Mouse (Mus musculus): ENCODE measurements around the gene Eif4e. TPM values are rescaled to one million over a fixed set of nuclear protein-coding genes. Genes with fewer than 3 reads are reported as not detected.

Gene Eif4e
- polyA plus RNA-seq, 1 experiment from 2014 or later: 321 TPM

GRCm38 (mm10) chr3:138591002-138591401, 65.0 kb downstream of the Eif4e start:
- ATAC-seq (ENCODE audit: low read depth): no peak
- Histone ChIP-seq H3K27me3 (ENCODE audit: control insufficient read depth, insufficient read depth, low read length) (no peaks in the 10 kb centered on the region), H3K4me1 (ENCODE audit: control insufficient read depth, insufficient read depth, low read length) (no peaks in the 10 kb centered on the region), H3K9ac (replicated peaks; ENCODE audit: low read depth, low read length) (no peak overlapping the region), H3K4me2 (ENCODE audit: low read depth, low read length) (no peak overlapping the region), H3K9me3 (ENCODE audit: control insufficient read depth, low read length) (no peaks in the 10 kb centered on the region), H3K4me3 (ENCODE audit: low read depth, low read length) (no peak overlapping the region), H3K27ac (ENCODE audit: low read depth, low read length) (no peak overlapping the region), H3K36me3 (ENCODE audit: control insufficient read depth, insufficient read depth, low read length) (no peaks in the 10 kb centered on the region)
- 93% methylated on average over 4 of the region's 4 CpGs for WGBS

- Histone ChIP-seq H3K36me3 (ENCODE audit: control insufficient read depth, insufficient read depth, low read length) (no peaks in the 10 kb centered on the region), H3K27me3 (ENCODE audit: control insufficient read depth, insufficient read depth, low read length) (no peaks in the 10 kb centered on the region), H3K4me2 (ENCODE audit: low read depth, low read length) (no peak overlapping the region), H3K9ac (replicated peaks; ENCODE audit: low read depth, low read length) (no peak overlapping the region), H3K4me3 (ENCODE audit: low read depth, low read length) (no peak overlapping the region), H3K27ac (ENCODE audit: low read depth, low read length) (no peak overlapping the region), H3K9me3 (ENCODE audit: control insufficient read depth, low read length) (no peaks in the 10 kb centered on the region), H3K4me1 (ENCODE audit: control insufficient read depth, insufficient read depth, low read length) (no peaks in the 10 kb centered on the region)
- WGBS: 62% methylated on average over 7 of the region's 7 CpGs
- no peak for ATAC-seq (ENCODE audit: low read depth)
Observed at GRCm38 (mm10) chr3:138591806-138592365, 65.9 kb downstream of the Eif4e start.

GRCm38 (mm10) chr3:138593131-138593530, 67.2 kb downstream of the Eif4e start:
- no peak overlapping the region for H3K9ac ChIP-seq (replicated peaks; ENCODE audit: low read depth, low read length)
- no peak overlapping the region for H3K27ac ChIP-seq (ENCODE audit: low read depth, low read length)
- ATAC-seq (ENCODE audit: low read depth): no peak
- no peaks in the 10 kb centered on the region for H3K36me3 ChIP-seq (ENCODE audit: control insufficient read depth, insufficient read depth, low read length)
- no peaks in the 10 kb centered on the region for H3K4me1 ChIP-seq (ENCODE audit: control insufficient read depth, insufficient read depth, low read length)
- no peaks in the 10 kb centered on the region for H3K27me3 ChIP-seq (ENCODE audit: control insufficient read depth, insufficient read depth, low read length)
- no peak overlapping the region for H3K4me3 ChIP-seq (ENCODE audit: low read depth, low read length)
- H3K4me2 ChIP-seq (ENCODE audit: low read depth, low read length): no peak overlapping the region
- H3K9me3 ChIP-seq (ENCODE audit: control insufficient read depth, low read length): no peaks in the 10 kb centered on the region
- WGBS: 84% methylated on average over 8 of the region's 8 CpGs

- no peak for ATAC-seq (ENCODE audit: low read depth)
- Histone ChIP-seq H3K9me3 (ENCODE audit: control insufficient read depth, low read length) (no peaks in the 10 kb centered on the region), H3K27me3 (ENCODE audit: control insufficient read depth, insufficient read depth, low read length) (no peaks in the 10 kb centered on the region), H3K4me2 (ENCODE audit: low read depth, low read length) (no peak overlapping the region), H3K9ac (replicated peaks; ENCODE audit: low read depth, low read length) (no peak overlapping the region), H3K4me3 (ENCODE audit: low read depth, low read length) (no peak overlapping the region), H3K4me1 (ENCODE audit: control insufficient read depth, insufficient read depth, low read length) (no peaks in the 10 kb centered on the region), H3K27ac (ENCODE audit: low read depth, low read length) (no peak overlapping the region), H3K36me3 (ENCODE audit: control insufficient read depth, insufficient read depth, low read length) (no peaks in the 10 kb centered on the region)
- WGBS: 78% methylated on average over 7 of the region's 7 CpGs
Observed at GRCm38 (mm10) chr3:138593911-138594310, 67.9 kb downstream of the Eif4e start.

DNA sequence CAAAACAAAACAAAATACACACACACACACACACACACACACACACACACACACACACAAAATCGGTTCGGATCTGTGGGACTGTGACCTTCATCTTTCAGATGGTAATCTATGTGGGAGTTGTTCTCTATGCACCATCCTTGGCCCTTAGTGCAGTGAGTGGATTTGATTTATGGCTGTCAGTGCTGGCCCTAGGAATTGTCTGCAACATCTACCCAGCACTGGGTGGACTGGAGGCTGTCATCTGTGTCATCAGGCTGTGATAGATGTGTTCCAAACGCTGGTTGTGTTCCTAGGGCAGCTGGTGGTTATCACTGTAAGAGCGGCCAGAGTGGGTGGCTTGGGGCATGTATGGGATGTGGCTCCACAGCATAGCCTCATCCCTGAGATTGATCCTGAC, 75.1 kb downstream of the Eif4e start:
- no peaks in the 10 kb centered on the region for H3K9me3 ChIP-seq (ENCODE audit: control insufficient read depth, low read length)
- H3K4me2 ChIP-seq (ENCODE audit: low read depth, low read length): no peak overlapping the region
- no peak for ATAC-seq (ENCODE audit: low read depth)
- H3K4me3 ChIP-seq (ENCODE audit: low read depth, low read length): no peak overlapping the region
- no peak overlapping the region for H3K9ac ChIP-seq (replicated peaks; ENCODE audit: low read depth, low read length)
- WGBS: 79% methylated on average over 4 of the region's 4 CpGs
- H3K4me1 ChIP-seq (ENCODE audit: control insufficient read depth, insufficient read depth, low read length): no peaks in the 10 kb centered on the region
- no peaks in the 10 kb centered on the region for H3K27me3 ChIP-seq (ENCODE audit: control insufficient read depth, insufficient read depth, low read length)
- no peaks in the 10 kb centered on the region for H3K36me3 ChIP-seq (ENCODE audit: control insufficient read depth, insufficient read depth, low read length)
- no peak overlapping the region for H3K27ac ChIP-seq (ENCODE audit: low read depth, low read length)

- 72% methylated on average over 8 of the region's 8 CpGs for WGBS
Observed at GRCm38 (mm10) chr3:138605132-138605531, 79.2 kb downstream of the Eif4e start.

DNA sequence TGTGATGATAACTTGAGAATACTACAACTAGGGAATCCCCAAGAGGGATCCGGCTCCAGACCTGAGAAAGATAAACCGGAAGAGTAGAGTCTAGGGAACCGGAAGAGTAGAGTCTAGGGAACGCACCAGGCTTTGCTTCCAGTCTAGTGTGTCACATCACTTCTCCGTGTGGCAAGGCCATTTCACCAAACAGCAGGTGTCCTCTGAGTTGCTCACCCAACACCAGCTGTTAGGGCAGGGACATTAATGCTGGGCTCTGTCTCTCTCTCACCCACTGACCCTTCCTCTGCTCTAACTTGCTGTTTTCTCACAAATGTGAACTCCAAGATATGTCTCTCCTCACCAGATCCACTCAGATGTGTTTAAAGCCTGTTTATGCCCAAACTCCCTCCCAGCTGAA, 82.7 kb downstream of the Eif4e start:
- Histone ChIP-seq H3K36me3 (ENCODE audit: control insufficient read depth, insufficient read depth, low read length) (no peaks in the 10 kb centered on the region), H3K4me3 (ENCODE audit: low read depth, low read length) (no peak overlapping the region), H3K4me1 (ENCODE audit: control insufficient read depth, insufficient read depth, low read length) (peaks cover 4% of the 10 kb centered on the region; the same call in 1 of the 2 replicates), H3K4me2 (ENCODE audit: low read depth, low read length) (no peak overlapping the region), H3K9ac (replicated peaks; ENCODE audit: low read depth, low read length) (no peak overlapping the region), H3K9me3 (ENCODE audit: control insufficient read depth, low read length) (no peaks in the 10 kb centered on the region), H3K27ac (ENCODE audit: low read depth, low read length) (no peak overlapping the region), H3K27me3 (ENCODE audit: control insufficient read depth, insufficient read depth, low read length) (no peaks in the 10 kb centered on the region)
- ATAC-seq (ENCODE audit: low read depth): no peak
- 70% methylated on average over 5 of the region's 5 CpGs for WGBS

More at GRCm38 (mm10) chr3:138605132-138605531, 79.2 kb downstream of the Eif4e start:
- no peak for ATAC-seq (ENCODE audit: low read depth)
- Histone ChIP-seq H3K4me2 (ENCODE audit: low read depth, low read length) (no peak overlapping the region), H3K27me3 (ENCODE audit: control insufficient read depth, insufficient read depth, low read length) (no peaks in the 10 kb centered on the region), H3K4me1 (ENCODE audit: control insufficient read depth, insufficient read depth, low read length) (peaks cover 3% of the 10 kb centered on the region; the same call in 1 of the 2 replicates), H3K27ac (ENCODE audit: low read depth, low read length) (no peak overlapping the region), H3K9me3 (ENCODE audit: control insufficient read depth, low read length) (no peaks in the 10 kb centered on the region), H3K9ac (replicated peaks; ENCODE audit: low read depth, low read length) (no peak overlapping the region), H3K4me3 (ENCODE audit: low read depth, low read length) (no peak overlapping the region), H3K36me3 (ENCODE audit: control insufficient read depth, insufficient read depth, low read length) (no peaks in the 10 kb centered on the region)

MicroRNAs within 50 kb of the gene (microRNA counts, 519-probe panel; counts per million panel counts)
- not detected for microRNA mmu-miR-1956

Small RNAs within 50 kb of the gene (microRNA-seq; reads per million reads assigned to microRNA genes)
- gene Mir1956: not detected

Other genes starting within 250 kb of the Eif4e start
- gene Adh6a, start 212.9 kb upstream of the Eif4e start, polyA plus RNA-seq (2014; fragmentation: Nextera tagmentation; extraction: Ambion mirVana): not detected in 2 replicates
- gene Adh6b, start 184.4 kb upstream of the Eif4e start, polyA plus RNA-seq (2014; fragmentation: Nextera tagmentation; extraction: Ambion mirVana): not detected in 2 replicates
- gene Adh4, start 110.7 kb upstream of the Eif4e start, polyA plus RNA-seq (2014; fragmentation: Nextera tagmentation; extraction: Ambion mirVana): not detected in 2 replicates
- gene Adh5, start 83.1 kb upstream of the Eif4e start, polyA plus RNA-seq (2014; fragmentation: Nextera tagmentation; extraction: Ambion mirVana): 204 and 218 TPM in 2 replicates
- 57.8 and 59.0 TPM in 2 replicates for gene Metap1, start 36.7 kb upstream of the Eif4e start, polyA plus RNA-seq (2014; fragmentation: Nextera tagmentation; extraction: Ambion mirVana)
- gene Tspan5, start 216.0 kb downstream of the Eif4e start, polyA plus RNA-seq (2014; fragmentation: Nextera tagmentation; extraction: Ambion mirVana): 115 and 136 TPM in 2 replicates

All from neural tube, embryonic 14.5 days (tissue).